Mouse (Mus musculus): ENCODE data around the gene D17Wsu92e. TPM values are rescaled to one million over a fixed set of nuclear protein-coding genes. Genes with fewer than 3 reads are reported as not detected.
A peak's percentile ranks its signal among the peaks of the same experiment; 100 is the strongest.

D17Wsu92e gene
- polyA plus RNA-seq, 1 experiment from 2014 or later = 16.7 TPM

- Histone ChIP-seq H3K4me2 (no peak overlapping the region), H3K9ac (no peak overlapping the region), H3K4me1 (0 out of 2 replicates have a peak, but pooled peaks cover 8% of the 10 kb centered on the region), H3K4me3 (replicated peaks) (no peak overlapping the region), H3K27ac (no peak overlapping the region), H3K9me3 (replicated peaks) (no peaks in the 10 kb centered on the region), H3K27me3 (no peaks in the 10 kb centered on the region), H3K36me3 (peaks cover 48% of the 10 kb centered on the region)
- no peak for ATAC-seq (replicated peaks; ENCODE audit: low FRiP score)
- WGBS = 80% methylated on average over 3 of the region's 3 CpGs
Observed at GRCm38 (mm10) chr17:27779755-27780154, 40.7 kb downstream of the D17Wsu92e start.

GRCm38 (mm10) chr17:27778671-27779355 lies 41.6 kb downstream of the D17Wsu92e start:
- Histone ChIP-seq H3K9me3 (replicated peaks) (no peaks in the 10 kb centered on the region), H3K4me1 (0 out of 2 replicates have a peak, but pooled peaks cover 8% of the 10 kb centered on the region), H3K36me3 (peaks cover 48% of the 10 kb centered on the region), H3K27ac (no peak overlapping the region), H3K4me3 (replicated peaks) (no peak overlapping the region), H3K27me3 (no peaks in the 10 kb centered on the region), H3K4me2 (no peak overlapping the region), H3K9ac (no peak overlapping the region)
- no peak for ATAC-seq (replicated peaks; ENCODE audit: low FRiP score)
- 93% methylated on average over 9 of the region's 9 CpGs for WGBS

- no peak for ATAC-seq (replicated peaks; ENCODE audit: low FRiP score)
- Histone ChIP-seq H3K27me3 (no peaks in the 10 kb centered on the region), H3K36me3 (peaks cover 42% of the 10 kb centered on the region), H3K9me3 (replicated peaks) (no peaks in the 10 kb centered on the region), H3K4me2 (no peak overlapping the region), H3K4me3 (replicated peaks) (no peak overlapping the region), H3K4me1 (0 out of 2 replicates have a peak, but pooled peaks cover 8% of the 10 kb centered on the region), H3K27ac (no peak overlapping the region), H3K9ac (no peak overlapping the region)
- WGBS = 73% methylated on average over 6 of the region's 6 CpGs
Observed at GRCm38 (mm10) chr17:27777823-27778222, 42.6 kb downstream of the D17Wsu92e start.

- Histone ChIP-seq H3K9me3 (replicated peaks) (no peaks in the 10 kb centered on the region), H3K9ac (no peak overlapping the region)
Observed at GRCm38 (mm10) chr17:27774198-27774597, 46.2 kb downstream of the D17Wsu92e start.

GRCm38 (mm10) chr17:27771616-27772015 lies 48.8 kb downstream of the D17Wsu92e start:
- H3K4me3 ChIP-seq (replicated peaks) = no peak overlapping the region
- no peak overlapping the region for H3K9ac ChIP-seq
- 90% methylated on average over 6 of the region's 6 CpGs for WGBS
- H3K4me1 ChIP-seq = no peaks in the 10 kb centered on the region
- H3K4me2 ChIP-seq = no peak overlapping the region
- no peak overlapping the region for H3K27ac ChIP-seq
- H3K27me3 ChIP-seq = no peaks in the 10 kb centered on the region
- no peak for ATAC-seq (replicated peaks; ENCODE audit: low FRiP score)
- peaks cover 43% of the 10 kb centered on the region for H3K36me3 ChIP-seq
- H3K9me3 ChIP-seq (replicated peaks) = no peaks in the 10 kb centered on the region

More at GRCm38 (mm10) chr17:27774198-27774597, 46.2 kb downstream of the D17Wsu92e start:
- H3K27ac ChIP-seq = no peak overlapping the region
- H3K27me3 ChIP-seq = no peaks in the 10 kb centered on the region
- H3K36me3 ChIP-seq = peaks cover 32% of the 10 kb centered on the region
- ATAC-seq (replicated peaks; ENCODE audit: low FRiP score) = no peak
- H3K4me2 ChIP-seq = no peak overlapping the region
- 95% methylated on average over 3 of the region's 3 CpGs for WGBS
- H3K4me1 ChIP-seq = 0 out of 2 replicates have a peak, but pooled peaks cover 8% of the 10 kb centered on the region
- H3K4me3 ChIP-seq (replicated peaks) = no peak overlapping the region

- peak; percentile 64; the same call in 1 of the 2 replicates for ATAC-seq (replicated peaks; ENCODE audit: low FRiP score)
- H3K27ac ChIP-seq = no peak overlapping the region
- H3K27me3 ChIP-seq = no peaks in the 10 kb centered on the region
- no peak overlapping the region for H3K4me3 ChIP-seq (replicated peaks)
- peaks cover 7% of the 10 kb centered on the region; the same call in 1 of the 2 replicates for H3K9me3 ChIP-seq (replicated peaks)
- no peak overlapping the region for H3K9ac ChIP-seq
- no peak overlapping the region for H3K4me2 ChIP-seq
- WGBS = 69% methylated on average over 8 of the region's 8 CpGs
- H3K4me1 ChIP-seq = no peaks in the 10 kb centered on the region
- peaks cover 57% of the 10 kb centered on the region for H3K36me3 ChIP-seq
Observed at GRCm38 (mm10) chr17:27768817-27769542, 51.5 kb downstream of the D17Wsu92e start.

GRCm38 (mm10) chr17:27767543-27767942 lies 52.9 kb downstream of the D17Wsu92e start:
- H3K27ac ChIP-seq = no peak overlapping the region
- no peaks in the 10 kb centered on the region for H3K27me3 ChIP-seq
- peaks cover 7% of the 10 kb centered on the region; the same call in 1 of the 2 replicates for H3K9me3 ChIP-seq (replicated peaks)
- no peak overlapping the region for H3K9ac ChIP-seq
- WGBS = 83% methylated on average over 12 of the region's 12 CpGs
- ATAC-seq (replicated peaks; ENCODE audit: low FRiP score) = no peak
- peaks cover 59% of the 10 kb centered on the region for H3K36me3 ChIP-seq
- H3K4me1 ChIP-seq = no peaks in the 10 kb centered on the region
- H3K4me2 ChIP-seq = no peak overlapping the region
- no peak overlapping the region for H3K4me3 ChIP-seq (replicated peaks)

GRCm38 (mm10) chr17:27767120-27767519 lies 53.3 kb downstream of the D17Wsu92e start:
- Histone ChIP-seq H3K9me3 (replicated peaks) (peaks cover 7% of the 10 kb centered on the region; the same call in 1 of the 2 replicates), H3K27ac (no peak overlapping the region), H3K27me3 (no peaks in the 10 kb centered on the region), H3K4me3 (replicated peaks) (no peak overlapping the region), H3K4me1 (no peaks in the 10 kb centered on the region), H3K9ac (no peak overlapping the region), H3K36me3 (peaks cover 57% of the 10 kb centered on the region), H3K4me2 (no peak overlapping the region)
- ATAC-seq (replicated peaks; ENCODE audit: low FRiP score) = no peak
- 74% methylated on average over 5 of the region's 5 CpGs for WGBS

GRCm38 (mm10) chr17:27765066-27765465 lies 55.4 kb downstream of the D17Wsu92e start:
- Histone ChIP-seq H3K9ac (no peak overlapping the region), H3K4me2 (no peak overlapping the region), H3K4me3 (replicated peaks) (no peak overlapping the region), H3K4me1 (0 out of 2 replicates have a peak, but pooled peaks cover 3% of the 10 kb centered on the region), H3K36me3 (peaks cover 53% of the 10 kb centered on the region), H3K9me3 (replicated peaks) (peaks cover 7% of the 10 kb centered on the region; the same call in 1 of the 2 replicates), H3K27me3 (no peaks in the 10 kb centered on the region), H3K27ac (no peak overlapping the region)
- 98% methylated on average over 6 of the region's 6 CpGs for WGBS
- no peak for ATAC-seq (replicated peaks; ENCODE audit: low FRiP score)

- Histone ChIP-seq H3K9ac (no peak overlapping the region), H3K9me3 (replicated peaks) (peaks cover 7% of the 10 kb centered on the region; the same call in 1 of the 2 replicates), H3K27me3 (no peaks in the 10 kb centered on the region), H3K4me1 (peaks cover 7% of the 10 kb centered on the region), H3K4me3 (replicated peaks) (no peak overlapping the region), H3K36me3 (peaks cover 53% of the 10 kb centered on the region), H3K27ac (no peak overlapping the region), H3K4me2 (no peak overlapping the region)
- ATAC-seq (replicated peaks; ENCODE audit: low FRiP score) = no peak
- 98% methylated on average over 2 of the region's 2 CpGs for WGBS
Observed at GRCm38 (mm10) chr17:27764453-27764852, 56.0 kb downstream of the D17Wsu92e start.

- peaks cover 11% of the 10 kb centered on the region for H3K4me1 ChIP-seq
- H3K9me3 ChIP-seq (replicated peaks) = peaks cover 7% of the 10 kb centered on the region; the same call in 1 of the 2 replicates
- WGBS = 94% methylated on average over 11 of the region's 11 CpGs
- no peak overlapping the region for H3K4me2 ChIP-seq
- no peak for ATAC-seq (replicated peaks; ENCODE audit: low FRiP score)
- no peak overlapping the region for H3K9ac ChIP-seq
- H3K27ac ChIP-seq = no peak overlapping the region
- no peaks in the 10 kb centered on the region for H3K27me3 ChIP-seq
- no peak overlapping the region for H3K4me3 ChIP-seq (replicated peaks)
- H3K36me3 ChIP-seq = peaks cover 44% of the 10 kb centered on the region
Observed at GRCm38 (mm10) chr17:27762884-27763283, 57.6 kb downstream of the D17Wsu92e start.

Data from kidney, embryonic 15.5 days (tissue).